Mouse (Mus musculus): ENCODE measurements at regions not wholly inside any gene's neighbourhood (a gene's known extent, or its start where the extent isn't known, plus 50 kb on each side); places are given as distances from the start of the nearest gene placed in this dataset.

GRCm38 (mm10) chr12:69428108-69428507 lies 55.9 kb upstream of the Gm9887 start:
- no peak for TF ChIP-seq CTCF (IDR thresholded peaks at IDR 0.05; ENCODE audit: borderline replicate concordance, extremely low read depth, insufficient read depth, insufficient read length)
- no peak for TF ChIP-seq POLR2A (IDR thresholded peaks at IDR 0.05; ENCODE audit: borderline replicate concordance, extremely low read depth, insufficient read depth, insufficient read length, poor library complexity, severe bottlenecking)
- DNase-seq (ENCODE audit: low read depth) = no peak

DNA sequence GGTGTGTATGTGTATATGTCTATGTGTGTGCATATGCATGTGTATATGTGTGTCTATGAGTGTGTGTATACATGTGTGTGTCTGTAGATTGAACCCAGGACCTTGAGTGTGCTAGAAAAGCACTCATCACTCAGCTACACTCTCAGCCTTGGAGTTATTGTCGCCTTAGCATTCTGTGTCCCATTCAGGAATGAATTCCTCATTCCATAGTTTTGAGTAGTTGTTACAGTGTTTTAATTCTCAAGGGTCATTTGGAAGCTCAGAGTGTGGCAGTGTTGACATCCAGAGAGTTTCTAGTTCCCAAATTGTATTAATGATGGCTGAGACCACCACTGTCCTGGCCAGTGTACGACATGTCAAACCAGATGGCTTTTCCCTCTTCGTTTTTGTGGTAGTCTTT lies 53.4 kb upstream of the Gm9887 start:
- no peak for TF ChIP-seq CTCF (IDR thresholded peaks at IDR 0.05; ENCODE audit: borderline replicate concordance, extremely low read depth, insufficient read depth, insufficient read length)
- no peak for TF ChIP-seq POLR2A (IDR thresholded peaks at IDR 0.05; ENCODE audit: borderline replicate concordance, extremely low read depth, insufficient read depth, insufficient read length, poor library complexity, severe bottlenecking)
- DNase-seq (ENCODE audit: low read depth) = no peak

- peak; percentile 51 for DNase-seq (ENCODE audit: low read depth)
- TF ChIP-seq POLR2A (IDR thresholded peaks at IDR 0.05; ENCODE audit: borderline replicate concordance, extremely low read depth, insufficient read depth, insufficient read length, poor library complexity, severe bottlenecking) (no peak), CTCF (IDR thresholded peaks at IDR 0.05; ENCODE audit: borderline replicate concordance, extremely low read depth, insufficient read depth, insufficient read length) (no peak)
Measured at GRCm38 (mm10) chr12:69424971-69425370, 52.7 kb upstream of the Gm9887 start.

All from brain, embryonic 14.5 days (tissue).